Mouse (Mus musculus): ENCODE data around the gene Klhl42.

Gene Klhl42

DNA sequence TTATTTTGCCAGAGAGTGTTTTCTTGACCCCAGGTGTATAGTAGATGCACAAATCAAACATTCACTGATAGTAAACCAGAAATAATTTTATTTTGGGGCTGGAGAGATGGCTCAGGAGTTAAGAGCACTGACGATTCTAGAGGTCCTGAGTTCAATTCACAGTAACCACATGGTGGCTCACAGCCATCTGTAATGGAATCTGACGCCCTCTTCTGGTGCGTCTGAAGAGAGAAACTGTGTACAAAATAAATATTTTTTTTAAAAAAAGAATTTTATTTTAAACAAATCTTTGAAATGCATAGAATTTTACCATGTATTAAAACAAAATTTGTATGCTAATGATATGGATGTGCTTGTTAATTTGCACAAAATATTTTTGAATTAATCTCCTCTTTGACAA, 2.7 kb upstream of the Klhl42 start:
- no peak for DNase-seq

DNA sequence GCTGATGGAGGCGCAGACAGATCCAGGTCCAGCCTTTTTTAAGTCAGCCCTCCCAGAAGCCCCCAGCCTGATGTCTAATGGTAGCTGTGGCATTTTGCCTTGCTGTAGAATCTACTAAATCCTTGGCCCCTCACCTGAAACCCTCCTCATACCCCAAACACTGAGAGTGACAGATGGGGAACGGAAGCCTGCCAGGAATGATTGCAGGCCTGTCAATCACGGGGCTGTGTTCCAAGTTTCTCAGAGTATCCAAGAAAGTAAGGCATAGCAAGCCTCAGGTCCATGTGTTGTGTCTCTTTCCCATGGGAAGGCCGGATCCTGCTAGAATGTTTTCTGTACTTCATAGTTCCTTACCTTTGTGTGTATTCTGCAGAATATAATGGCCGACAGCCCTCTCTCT, 988 bp upstream of the Klhl42 start:
- DNase-seq = no peak

DNA sequence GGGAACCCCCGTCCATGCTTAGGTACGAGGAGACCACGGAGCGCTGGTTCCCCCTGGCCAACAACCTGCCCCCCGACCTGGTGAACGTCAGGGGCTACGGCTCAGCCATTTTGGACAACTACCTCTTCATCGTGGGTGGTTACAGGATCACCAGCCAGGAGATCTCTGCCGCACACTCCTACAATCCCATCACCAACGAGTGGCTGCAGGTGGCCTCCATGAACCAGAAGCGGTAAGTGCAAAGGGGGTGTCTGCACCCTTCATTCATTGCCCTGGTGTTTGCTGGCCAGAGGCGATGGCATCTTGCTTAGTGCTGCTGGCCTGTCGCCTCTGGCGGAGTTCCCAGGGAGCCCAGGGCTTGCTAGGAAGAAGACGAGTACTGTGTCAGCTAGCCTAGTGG, 957 bp downstream of the Klhl42 start:
- no peak for DNase-seq

DNA sequence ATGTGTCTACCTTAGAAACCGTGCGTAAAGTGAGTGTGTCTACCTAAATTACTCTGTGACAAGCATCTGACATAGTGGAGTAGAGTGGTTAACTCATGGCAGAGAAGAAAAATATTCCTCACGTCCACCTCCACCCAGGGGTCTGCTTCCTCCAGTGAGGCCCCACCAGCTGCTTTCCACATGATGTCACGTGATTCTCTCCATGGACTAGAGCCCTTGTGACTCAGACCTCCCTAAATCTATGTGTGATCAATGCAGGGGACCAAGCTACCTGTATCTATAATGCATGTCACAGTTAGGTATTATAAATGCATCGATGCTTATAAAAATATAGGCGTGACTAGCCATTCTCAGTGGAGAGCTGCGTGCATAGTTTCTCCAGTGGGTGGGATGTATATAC, 3.6 kb downstream of the Klhl42 start:
- no peak for DNase-seq

DNA sequence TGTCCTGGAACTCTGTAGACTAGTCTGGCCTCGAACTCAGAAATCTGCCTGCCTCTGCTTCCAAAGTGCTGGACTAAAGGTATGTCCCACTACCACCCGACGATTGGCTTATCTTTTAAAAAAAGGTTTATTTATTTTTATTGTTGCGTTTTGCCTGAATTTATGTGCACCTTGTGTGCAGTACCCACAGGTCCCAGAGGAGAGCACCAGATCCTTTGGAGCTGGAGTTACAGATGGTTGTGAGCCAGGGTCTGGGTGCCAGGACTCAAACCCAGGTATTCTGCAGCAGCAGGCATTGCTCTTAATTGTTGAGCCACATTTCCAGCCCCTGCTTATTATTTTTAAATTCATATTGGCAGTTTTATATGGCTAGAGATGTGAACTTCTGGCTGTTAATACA, 4.9 kb downstream of the Klhl42 start:
- no peak for DNase-seq

DNA sequence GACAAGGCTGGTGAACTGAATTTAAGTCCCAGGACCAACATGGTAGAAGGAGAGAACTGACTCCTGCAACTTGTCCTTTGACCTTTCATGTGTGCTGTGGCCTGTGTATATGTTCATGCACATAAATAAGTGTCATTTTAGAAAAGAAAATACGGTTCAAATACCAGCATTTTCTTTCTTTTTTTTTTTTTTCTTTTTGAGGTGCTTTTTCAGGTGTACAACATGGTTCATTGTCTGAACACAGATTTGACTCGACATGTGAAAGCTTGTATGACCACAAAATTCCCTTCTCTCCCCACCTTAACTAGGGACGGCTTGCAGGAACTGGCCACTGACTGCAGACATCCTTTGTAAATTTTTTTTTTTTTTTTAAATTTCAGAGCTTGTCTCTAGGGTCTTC, 5.8 kb downstream of the Klhl42 start:
- no peak for DNase-seq

DNA sequence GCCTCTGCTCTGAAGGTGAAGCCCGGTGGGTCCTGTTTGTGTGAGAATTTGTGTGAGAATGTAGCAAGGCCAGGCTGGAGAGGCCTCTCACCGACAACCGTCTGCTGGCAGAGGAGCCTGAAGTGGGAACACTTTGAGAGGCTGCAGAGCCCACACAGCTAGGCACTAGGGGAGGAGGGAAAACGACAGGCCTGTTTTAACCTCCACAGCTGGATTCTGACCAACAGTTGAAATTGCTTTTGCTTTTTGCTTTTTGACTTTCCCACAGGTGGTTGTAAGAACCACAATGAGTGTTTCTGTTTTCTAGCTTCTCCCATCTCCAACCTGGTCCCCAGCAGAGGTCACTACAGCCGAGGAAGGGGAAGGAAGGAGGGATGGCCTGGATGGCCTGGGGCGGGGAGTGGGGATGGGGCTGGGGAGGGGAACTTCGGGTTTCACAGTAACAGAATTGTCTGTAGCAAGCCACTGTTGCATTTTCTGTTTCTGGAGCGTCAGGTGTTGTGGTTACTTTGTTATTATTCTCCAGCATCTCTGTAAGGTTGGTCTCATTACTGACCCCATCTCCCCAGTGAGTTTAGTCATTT, 6.3 kb downstream of the Klhl42 start:
- no peak for DNase-seq

DNA sequence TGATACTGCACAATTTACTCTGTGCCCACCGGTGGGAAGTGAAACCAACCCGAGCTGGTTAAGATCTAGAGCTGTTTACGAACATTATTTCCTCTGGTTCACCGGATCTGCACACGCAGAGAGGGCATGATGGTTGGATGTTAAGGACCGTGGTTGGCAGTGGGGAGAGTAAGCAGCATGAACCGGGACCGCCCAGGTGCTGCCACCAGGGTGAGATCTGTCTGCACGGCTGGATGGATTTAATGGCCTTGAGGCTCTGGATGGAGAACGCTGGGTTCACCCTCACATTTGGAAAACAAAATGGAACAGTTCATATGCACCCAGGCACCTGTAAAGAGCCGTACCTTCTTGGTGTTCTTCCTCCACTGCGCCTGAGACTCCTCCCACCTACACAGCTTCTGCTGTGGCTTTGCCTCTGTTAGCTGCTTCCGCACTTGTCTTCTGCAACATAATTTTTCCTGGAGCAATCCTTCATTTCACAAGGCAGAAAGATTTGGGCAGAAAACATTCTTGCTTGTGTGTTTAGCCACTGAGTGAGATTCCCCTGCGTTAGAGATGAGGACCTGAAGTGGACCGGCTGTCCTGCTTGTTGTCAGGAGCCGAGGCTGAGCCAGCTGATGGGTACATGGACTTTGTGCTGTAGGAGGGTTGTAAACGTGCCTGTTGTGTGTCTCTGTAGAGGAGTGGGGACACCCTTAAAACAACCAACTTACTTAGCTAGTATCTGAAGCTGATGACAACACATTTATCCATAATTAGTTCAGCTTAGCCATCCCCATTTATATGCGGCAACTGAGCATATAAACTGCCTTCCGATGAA, 8.5 kb downstream of the Klhl42 start:
- DNase-seq = peak; percentile 70 to 74

DNA sequence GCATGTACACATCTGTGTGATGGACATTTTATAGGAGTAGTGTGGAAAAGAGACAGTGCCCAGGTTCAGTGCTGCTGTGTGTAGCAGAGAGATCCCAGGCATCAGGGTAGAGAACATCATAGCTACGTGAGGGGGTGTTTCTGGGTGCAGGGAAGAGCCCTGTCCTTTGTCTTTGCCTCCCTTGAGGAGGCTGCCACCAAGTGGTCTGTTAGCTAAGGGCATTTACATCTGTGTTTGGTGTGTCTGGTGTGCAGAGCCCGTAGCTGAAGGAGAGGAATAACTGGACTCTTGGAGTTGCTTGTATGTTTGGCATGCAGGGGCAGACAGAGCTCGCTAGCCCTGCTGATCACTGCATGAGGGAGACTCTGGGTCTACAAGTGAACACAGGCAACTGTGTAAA, 11.1 kb downstream of the Klhl42 start:
- DNase-seq = no peak

DNA sequence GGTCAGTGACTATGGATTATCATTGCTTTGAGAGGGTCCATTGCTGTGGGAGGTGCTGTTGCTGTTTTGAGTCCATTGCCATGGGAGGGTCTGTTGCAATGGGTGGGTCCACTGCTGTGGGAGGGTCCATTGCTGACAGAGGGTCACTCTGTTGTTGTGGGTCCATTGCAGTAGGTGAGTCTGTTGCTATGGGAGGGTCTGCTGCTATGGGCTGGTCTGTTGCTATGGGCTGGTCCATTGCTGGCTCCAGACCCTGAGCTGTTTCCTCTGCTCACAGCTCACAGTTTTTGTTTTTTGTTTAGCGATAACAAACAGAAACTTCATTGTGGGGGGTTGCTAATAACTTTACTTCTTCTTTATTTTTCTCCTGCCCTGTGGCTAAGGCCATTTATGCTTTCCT, 14.3 kb downstream of the Klhl42 start:
- no peak for DNase-seq

DNA sequence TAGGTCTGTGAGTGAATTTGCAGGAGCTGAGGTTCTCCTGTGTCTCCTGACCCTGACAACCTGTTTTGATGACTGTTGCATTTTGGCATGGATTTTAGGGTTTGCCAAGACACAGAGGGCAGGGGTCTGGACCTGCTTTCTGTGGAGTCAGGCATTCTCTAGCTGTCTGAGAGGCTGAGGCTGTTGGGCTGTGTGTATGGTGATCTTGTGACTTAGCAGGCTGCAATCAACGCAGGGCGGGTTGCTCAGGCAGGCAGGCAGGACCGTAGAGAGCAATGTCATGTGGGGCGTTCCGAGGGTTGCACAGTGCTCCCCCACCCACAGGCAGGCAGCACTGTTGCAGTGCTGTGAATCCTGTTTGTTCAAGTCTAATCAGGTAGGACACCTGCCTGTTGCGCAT, 15.5 kb downstream of the Klhl42 start:
- DNase-seq = no peak

DNA sequence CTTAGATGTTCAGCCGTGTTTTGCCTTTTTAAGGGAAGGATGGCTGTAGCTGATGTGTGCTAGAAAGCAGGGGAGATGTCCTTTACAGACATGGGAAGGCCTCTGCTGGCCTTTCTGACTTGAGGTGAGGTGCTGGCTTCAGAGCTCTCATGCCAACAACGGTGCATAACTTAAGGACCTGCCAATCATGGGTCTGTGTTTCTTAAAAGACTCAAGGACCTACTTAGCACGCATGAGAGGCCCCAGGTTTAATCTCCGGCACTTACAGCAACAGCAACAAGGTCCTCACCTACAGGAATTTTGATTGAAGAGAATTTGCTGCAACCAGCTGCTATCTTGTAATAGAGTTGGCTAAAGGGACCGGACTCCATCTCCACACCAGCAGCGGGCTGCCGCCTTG, 18.1 kb downstream of the Klhl42 start:
- DNase-seq = no peak

DNA sequence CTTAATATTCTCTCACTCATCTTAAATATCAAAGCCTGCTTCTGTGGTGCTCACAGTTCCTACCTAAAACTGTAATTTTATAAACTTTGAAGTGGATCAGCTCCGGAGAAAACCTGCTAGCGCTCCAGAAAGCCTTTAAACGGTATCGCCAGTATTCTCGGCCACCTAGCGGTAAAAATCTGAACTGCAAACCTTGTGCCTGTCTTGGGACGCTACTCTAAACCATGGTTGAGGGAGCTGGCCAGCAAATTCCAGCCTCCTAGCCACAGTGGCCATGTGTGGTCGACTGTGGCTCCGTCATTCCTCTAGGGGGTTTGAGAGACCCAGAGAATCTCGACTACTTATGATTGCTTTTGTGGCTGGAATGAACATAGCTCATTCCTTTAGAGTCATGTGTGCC, 25.4 kb downstream of the Klhl42 start:
- peak; percentile 80 for DNase-seq

DNA sequence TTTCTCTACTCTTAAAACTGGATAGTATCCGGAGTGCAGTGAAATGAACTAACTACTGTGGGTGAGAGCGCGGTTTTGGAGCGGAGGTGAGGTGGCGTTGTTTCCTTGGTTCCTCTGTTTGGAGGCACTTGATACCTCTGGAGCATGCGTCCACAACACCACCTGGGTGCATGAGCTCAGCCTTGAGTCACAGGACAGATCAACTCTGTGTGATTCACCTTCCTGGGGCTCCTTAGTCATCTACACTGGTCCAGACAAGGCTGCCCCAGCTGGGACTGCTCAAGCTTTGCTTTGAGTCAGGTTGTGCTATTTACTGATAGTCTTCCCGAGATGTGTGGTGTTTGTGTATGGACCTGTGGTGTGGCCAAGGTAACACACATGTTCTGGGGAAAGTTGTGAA, 26.6 kb downstream of the Klhl42 start:
- no peak for DNase-seq

DNA sequence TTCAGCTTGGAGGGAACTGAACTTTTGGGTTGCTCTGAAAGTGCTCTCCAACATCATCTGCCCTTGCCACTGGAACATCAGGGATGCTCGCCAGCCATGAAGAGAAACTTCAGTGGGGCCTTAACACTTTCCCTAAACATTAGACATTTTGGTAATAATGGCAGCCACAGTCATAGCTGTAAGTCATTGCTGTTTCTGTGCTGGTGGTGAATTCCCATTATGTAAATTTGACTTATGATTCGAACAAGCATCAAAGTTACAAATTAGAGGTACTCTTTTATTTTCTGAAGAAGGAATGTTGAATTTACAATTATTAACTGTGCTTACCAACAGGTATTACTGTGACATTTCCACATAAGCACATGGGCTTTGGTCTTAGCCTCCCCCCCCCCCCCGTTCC, 27.0 kb downstream of the Klhl42 start:
- DNase-seq = no peak

DNA sequence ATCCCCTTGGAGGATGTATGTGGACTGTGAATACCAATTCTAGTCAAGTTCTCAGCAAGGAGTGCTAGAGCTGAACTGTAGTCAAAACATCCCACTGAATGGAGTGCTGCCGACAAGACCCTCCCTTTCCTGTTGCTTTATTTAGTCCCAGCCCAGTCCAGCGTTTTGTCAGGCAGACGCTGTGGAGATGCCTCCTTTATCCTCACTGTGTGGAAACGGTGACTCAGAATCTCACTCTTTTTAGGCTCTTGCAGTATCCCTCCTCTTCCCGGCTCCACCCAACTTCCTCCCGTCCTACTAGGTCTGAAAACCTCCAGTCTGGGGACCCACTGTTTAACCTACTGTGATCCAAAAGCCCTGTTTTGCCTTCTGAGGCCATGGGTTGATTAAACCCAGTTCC, 30.1 kb downstream of the Klhl42 start:
- no peak for DNase-seq

DNA sequence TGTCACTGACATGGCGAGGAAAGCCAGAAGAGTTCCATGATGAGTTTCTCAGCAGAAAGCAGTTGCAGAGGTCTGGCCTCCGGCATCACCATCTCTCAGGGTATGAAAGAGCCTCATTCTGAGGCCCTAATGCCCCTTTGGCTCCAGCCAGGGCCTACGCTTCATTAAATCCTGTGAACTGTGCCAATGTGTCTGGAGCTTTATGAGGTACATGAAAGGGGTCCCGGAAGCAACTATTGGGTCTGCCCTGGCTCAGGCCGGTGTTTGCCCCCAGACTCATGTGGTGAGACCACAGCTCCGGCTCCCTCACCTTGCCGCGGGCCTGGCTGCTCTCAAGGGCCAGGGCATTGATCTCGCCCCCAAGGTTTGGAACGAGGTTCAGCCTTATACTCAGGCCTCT, 36.1 kb downstream of the Klhl42 start:
- DNase-seq = no peak

DNA sequence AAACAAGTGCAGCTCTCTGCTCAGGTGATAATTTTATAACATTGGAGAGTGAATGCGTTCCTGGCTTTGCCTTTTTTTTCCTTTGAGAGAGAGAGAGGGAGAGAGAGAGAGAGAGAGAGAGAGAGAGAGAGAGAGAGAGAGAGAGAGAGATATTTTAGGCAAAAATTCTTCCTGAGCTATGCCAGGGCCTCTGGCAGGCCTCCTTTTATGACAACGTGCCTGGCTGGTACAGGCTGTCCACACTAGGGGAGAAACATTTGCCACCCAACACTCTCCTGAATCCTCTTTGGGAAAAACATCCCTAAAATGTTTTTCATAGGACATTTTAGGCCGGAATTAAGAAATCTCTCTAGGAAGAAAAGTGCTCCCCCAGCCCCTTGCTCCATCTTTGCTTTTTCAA, 47.1 kb downstream of the Klhl42 start:
- no peak for DNase-seq

DNA sequence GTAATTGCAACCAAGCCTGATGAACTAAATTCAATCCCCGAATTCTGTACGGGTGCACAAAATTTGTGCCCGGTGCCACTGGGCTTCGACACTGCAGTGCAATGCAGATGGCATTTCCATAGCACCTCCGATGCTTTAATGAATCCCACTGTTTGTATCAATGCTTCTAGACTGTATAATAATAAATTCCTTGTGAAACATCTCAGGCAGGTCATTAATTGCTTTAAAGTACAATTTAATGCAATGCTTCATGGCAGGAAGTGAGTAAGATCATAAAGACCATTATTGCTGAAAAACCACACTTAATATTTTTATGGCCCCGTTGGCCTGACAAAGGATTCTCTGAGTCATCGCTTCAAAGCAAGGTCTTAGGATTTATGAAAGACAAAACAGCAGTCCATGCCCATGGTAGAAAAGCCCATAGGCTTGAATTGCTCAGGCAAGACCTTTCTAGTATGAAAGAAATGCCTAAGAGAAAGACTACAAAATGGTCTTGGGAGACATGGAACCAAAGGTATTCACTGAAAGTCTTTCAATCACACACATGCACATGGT, 49.5 kb downstream of the Klhl42 start:
- no peak for DNase-seq

DNA sequence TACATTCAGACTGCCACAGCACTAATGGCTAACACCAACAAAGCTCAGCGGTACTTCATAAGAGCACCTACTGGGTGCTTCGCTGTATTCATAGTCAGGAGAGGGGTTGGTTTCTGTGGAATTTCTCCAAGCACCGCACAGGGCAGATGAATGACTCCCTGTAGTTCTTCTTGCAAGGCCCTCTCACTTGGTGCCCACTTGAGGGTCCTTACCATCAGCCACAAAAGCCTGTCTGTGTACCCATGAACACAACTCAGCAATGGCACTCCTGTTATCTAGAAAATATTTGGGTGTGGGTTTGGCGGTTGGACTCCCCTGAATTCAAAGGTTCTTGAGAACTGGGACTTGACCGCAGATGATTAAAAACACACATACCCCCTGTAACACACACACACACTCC, 53.5 kb downstream of the Klhl42 start:
- DNase-seq = no peak

DNA sequence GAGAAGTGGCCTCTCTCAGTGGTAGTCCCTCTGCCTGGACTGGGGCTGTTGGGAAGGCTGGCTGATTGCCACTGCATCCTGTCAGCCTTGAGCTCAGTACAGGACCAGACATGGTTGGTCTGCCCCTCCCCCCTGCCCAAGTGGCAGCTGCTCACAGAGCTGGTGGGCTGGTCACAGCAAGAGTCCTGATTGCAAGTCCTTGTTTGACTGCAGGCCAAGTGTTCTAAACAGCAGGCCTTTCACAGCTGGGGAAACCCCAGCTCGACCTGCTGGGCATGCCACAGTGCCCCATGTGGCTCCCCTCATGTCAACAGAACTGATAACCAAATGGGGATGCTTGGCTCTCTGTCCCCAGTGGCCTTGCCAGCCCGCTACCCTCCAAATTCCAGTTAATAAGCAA, 54.1 kb downstream of the Klhl42 start:
- DNase-seq = no peak

DNA sequence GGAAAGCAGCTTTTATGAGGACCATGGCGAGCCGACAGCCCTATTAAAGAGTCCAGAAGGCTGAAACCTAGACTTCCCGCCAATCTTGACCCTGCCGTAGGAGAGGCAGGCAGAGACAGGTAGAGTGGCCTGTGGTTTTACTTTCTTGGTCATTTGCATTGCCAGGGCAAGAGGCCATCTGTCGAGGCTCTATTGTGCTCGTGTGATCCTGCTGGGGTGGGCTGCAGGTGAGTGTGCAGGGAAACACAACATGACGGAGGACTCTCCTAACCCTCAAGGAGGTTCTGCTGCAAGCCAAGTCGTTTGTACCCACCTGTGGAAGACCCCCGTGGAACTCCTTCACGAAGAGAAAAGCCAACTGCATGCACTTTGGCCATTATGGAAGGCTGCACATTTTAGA, 54.6 kb downstream of the Klhl42 start:
- DNase-seq = no peak

DNA sequence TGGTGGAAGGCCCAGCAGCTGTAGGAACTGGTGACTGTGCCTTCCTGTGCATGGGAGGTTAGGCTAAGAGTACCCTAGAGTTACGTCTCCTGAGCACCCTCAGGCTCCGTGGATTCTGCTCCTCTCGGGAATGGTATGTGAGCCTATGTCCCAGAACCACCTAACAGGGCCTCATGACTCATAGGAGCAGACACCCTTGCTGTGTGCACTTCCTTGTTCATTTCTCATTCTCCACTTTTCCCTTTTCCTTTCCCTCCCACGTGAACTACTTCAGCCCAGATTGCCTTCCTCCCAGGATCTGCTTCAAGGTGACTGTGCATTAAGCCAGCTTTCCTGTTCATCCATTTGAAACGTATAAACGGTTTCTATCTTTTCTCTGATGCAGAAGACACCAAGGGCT, 59.9 kb downstream of the Klhl42 start:
- no peak for DNase-seq

DNA sequence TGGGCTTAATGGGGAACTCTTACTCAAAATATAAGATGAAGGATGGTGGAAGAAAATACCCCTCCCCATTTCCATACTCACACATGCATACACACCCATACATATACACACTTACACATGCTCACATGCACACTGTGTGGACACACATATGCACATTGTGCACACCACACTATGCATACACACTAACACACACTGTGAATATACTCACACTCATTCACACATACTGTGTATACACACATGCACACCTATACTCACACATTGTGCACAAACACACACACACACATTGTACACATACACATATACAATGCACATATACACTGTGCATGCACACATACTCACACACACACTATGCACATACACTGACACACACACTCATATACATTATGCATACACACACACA, 60.7 kb downstream of the Klhl42 start:
- DNase-seq = no peak

DNA sequence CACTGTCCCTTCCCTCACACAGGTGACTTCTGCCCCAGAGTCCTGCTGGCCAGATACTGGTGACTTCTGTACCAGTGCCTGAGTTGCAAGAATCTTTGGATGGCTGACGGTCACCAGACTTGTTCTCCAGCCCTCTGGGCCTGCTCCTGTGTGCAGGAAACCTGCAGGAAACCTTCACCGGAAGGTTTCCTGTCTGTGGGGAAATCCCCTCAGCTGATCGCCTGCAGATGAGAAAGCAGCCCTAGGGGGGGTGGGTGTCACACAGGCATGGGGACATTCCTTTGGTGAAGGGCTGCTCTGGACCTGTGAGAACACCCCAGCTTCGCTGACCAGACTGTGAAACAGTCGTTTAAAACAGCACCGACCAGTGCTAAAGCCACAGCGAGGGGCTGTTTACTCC, 63.9 kb downstream of the Klhl42 start:
- DNase-seq = no peak
